Mouse (Mus musculus) Muller cell, postnatal 12 days (primary cell): Measurements from ENCODE around the gene Olfr1283.
"Not testable (repeated sequence)": the region's sequence is repeated elsewhere in the genome, so short reads cannot be mapped to it uniquely, and the experiment has no call there.

ENCODE experiments used
- DNase-seq: peaks from one replicate; pipeline ENCODE4 v3.0.0-alpha.2; 2015; ENCODE audit errors: inconsistent ontology term

The Olfr1283 gene

DNA sequence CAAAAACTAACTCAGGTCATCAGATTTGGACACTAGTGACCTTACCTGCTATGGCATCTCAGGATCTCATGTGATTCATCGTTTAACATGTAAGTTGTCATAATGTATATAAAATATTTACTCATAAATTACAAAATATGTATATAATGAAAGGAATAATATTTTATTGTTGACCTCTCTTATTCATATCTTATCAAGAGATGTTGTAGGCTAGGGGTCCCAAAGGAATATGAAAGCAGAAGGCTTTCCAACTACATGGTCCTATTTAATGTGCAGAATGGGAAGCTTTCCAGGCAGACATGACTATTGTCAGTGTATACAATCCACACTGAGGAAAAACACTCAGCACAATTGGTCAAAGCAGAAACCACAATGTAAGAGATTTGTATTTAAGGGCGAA is at the start of gene Olfr1283:
Gene Olfr1283 (plus strand): TSS at position 301 of the 400 bp plus-strand sequence.
- DNase-seq = no peak

DNA sequence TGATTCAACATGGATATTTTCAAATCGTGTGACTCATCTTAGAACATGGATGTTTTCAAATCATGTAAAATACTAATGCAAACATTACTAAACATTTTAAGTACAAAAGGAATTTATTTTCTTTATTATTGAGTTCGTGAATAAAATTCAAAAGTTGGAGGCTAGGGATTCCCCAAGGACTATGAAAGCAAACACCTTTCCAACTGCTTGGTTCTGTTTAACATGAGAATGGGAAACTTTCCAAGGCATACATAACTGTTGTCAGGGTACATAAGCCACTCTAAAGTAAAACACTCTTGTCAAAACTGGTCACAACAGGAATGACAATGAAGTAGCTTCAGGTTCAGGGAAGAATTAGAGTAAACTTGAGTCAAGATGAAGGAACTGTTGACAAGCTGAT is 40.4 kb upstream of the Olfr1283 start, which contains the start of gene Olfr1281:
Gene Olfr1281 (plus strand): TSS at position 301 of the 400 bp plus-strand sequence.
- no peak for DNase-seq

DNA sequence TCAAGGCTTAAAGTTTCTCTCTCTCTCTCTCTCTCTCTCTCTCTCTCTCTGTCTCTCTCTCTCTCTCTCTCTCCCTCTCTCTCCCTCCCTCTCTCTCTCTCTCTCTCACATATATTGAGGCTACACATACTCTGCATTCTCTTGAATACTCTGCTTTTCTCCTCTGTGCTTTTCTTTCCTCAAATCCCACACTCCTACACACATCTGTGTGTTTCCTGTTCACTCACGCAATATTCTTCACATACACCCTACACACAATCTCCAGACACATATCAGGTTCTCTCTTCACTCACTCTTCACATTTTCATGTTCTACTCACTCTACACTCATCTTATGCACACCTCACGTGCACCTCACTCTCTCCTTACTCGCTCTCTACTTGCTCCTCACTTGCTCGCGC is 32.9 kb upstream of the Olfr1283 start:
- not testable (repeated sequence) for DNase-seq

DNA sequence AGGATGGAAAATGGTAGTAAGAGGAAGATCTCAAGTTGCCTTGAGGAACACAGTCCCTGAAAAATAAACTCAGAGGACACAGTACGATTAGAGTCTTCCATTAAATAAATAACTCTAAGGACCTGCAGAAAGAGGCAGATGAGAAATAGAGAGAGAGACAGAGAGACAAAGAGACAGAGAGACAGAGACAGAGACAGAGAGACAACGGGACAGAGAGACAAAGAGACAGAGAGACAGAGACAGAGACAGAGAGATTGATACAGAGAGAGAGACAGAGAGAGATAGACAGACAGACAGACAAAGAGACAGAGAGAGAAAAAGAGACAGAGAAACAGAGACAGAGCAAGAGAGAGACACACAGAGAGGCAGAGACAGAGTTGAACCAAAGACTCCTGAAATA is 30.6 kb upstream of the Olfr1283 start, which contains the start of gene Olfr1282:
Gene Olfr1282 (minus strand): TSS at position 101 of the 400 bp plus-strand sequence.
- DNase-seq = no peak

DNA sequence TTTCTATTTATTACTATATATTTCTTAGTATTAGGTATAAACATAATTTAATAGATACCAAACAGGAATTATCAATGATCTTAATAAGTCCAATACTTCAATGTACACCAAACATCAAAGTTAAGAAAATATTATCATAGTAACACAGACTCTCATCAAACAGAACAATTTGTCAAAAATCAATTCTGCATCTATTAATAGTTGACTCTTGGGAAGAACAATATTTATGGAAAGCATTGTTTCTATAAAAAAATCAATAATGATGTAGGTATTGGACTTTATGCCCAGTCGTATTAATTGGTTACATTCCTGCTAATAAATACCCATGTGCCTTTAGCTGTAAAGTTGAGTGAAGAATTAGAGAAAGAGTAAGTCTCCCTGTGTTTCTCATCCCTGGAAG is 8.6 kb downstream of the Olfr1283 start, which contains the start of gene Olfr1284:
Gene Olfr1284 (plus strand): TSS at position 301 of the 400 bp plus-strand sequence.
- DNase-seq = no peak
